Mouse (Mus musculus) mesoderm, embryonic 11.5 days (tissue): ENCODE measurements at regions not wholly inside any gene's neighbourhood (a gene's known extent, or its start where the extent isn't known, plus 50 kb on each side); places are given as distances from the start of the nearest gene placed in this dataset.

Source experiments
- DNase-seq: peaks from one replicate; pipeline ENCODE4 v3.0.0-alpha.2; 2012; ENCODE audit warnings: low read depth, low spot score

DNA sequence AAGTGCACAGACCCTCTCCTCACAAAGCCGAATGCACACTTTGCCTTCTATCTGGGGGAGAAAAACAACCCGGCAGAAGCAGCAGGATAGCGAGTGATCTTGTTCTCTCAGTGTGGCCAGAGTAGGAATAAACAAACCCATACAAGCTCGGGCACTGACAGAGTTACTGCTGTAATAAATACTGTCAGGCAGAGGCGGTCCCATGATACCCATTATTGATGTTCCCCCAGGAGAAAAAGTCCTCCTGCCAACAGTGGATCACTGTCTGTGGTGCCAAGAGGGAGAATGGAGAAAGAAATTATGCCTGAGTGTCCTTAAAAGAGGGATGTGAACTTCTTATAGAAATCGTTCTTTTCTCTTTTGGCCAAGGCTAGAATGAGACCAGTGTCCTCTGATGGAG is 200.2 kb downstream of the Adra2a start:
- DNase-seq: no peak

DNA sequence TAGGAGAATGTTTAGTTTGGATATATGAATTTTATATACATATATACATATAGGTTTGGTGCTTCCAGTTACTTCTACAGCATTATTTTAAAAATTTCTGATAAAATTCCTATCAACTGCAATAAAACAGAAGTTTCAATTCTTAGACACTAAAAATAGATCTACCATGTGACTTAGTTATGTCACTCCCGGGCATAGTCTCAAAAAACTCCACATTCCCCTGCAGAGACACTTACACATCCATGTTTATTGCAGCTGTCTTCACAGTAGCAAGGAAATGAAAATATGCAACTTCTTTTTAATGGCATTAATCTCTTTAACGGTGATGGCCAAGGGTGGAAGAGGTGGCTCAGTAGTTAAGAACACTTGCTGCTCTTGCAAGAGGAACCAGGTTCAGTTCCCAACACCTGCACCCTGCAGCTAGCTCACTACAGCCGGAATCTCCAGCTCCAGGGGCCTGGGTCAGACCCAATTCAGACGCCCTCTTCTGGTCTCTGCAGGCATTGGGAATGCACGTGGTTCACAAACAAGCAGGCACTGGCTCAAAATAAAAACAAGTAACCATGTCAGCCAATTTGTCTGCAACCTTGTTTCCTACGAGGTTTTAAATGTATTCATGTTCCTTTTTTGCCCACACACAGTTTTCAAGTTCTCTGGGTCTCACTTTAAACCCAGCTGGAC is 204.4 kb downstream of the Adra2a start:
- DNase-seq: peak; percentile 25

DNA sequence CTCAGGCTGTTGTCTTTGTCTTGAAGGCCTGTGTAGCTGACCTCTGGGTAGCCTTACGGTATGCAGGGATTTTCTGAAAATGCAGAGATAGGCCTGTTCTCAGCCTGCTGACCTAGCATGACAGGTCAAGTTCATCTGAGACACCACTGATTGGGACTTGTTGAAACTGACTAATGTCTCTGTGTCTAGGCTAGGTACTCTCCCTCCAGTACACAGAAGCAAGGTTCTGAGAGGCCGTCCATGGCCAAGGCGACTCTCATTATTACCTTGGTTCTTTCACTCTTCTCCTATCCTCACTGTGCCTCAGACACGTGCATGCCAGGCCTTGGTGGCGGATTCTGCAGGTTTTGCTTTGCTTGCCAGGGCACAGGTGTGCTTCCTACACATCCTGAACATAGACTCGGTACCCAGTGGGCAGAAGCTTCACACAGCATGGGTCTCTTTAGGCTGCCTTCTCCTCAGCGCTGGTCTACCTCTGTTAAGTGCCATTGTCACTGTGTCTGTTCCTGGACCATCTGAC is 208.3 kb downstream of the Adra2a start:
- DNase-seq: no peak

DNA sequence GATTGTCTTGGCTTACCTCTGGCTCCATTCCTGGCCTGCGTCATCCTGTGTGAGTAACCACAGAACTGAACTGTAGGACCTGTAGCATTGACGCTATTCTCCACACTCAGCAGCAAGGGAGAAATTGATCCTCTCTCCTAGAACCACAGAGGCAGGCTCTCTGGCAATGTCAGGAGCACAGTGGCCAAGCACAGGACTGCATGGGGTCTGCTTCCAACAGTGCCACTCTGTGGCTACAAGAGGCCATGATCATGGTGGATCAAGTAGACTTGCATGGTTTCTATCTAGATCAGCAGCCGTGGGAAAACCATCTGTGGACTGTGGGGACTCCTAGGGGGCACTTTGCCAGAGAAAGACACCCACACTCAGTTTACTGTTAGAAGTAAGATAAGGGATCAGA is 213.9 kb downstream of the Adra2a start:
- DNase-seq: no peak

DNA sequence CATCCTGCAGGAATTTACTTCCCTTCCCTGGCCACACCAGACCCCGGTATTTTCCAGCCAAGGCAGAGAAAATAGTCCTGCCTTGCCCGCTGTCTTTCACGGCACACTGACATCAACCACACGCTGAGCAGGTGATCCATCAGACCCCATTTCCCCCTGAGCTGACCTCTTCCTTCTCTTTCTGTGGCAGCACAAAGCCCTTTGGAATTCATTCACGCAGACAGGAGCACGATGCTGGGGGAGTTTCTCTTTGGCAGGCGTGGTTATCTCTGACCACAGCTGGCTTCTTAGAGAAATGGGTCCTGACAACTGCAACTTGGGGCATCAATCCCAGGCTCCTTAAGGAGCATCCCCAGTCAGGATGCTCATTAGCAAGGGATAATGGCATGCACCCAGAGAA is 215.2 kb downstream of the Adra2a start:
- peak; percentile 67 for DNase-seq

DNA sequence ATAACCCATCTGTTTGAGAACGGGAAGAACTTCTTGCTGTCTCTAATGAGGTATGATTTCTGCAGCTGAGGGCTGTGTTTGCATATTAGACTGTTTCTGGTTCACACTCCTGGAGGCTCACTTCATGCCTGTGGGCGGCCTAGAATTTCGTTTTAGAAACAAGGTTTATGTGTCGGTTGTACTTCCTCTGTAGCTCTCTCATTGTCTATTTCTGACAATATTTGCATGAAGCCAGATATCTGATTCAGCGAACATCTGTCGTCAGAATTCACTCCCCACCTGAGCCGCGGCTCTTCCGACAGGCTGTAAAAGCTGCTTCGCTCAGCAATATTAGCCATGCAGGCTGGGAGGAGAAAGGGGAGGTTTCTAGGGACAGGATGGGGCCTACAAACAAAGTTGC is 233.4 kb downstream of the Adra2a start:
- DNase-seq: no peak

DNA sequence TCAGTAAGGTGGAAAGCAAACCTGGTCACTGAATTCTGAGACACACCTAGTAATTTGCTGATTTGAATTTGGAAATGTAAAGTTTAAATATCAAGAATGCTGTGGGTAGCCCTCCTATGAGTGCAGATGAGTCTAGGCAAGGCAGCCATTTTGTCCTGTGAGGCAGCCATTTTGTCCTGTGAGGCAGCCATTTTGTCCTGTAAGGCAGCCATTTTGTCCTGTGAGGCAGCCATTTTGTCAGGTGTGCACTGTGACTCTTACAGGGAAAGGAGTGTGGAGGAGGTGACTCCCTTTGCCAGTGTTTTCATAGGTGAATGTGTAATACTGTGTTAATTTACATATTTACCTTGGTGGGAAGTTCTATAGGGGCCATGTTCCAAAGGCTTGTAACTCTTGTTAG is 241.5 kb downstream of the Adra2a start:
- no peak for DNase-seq

DNA sequence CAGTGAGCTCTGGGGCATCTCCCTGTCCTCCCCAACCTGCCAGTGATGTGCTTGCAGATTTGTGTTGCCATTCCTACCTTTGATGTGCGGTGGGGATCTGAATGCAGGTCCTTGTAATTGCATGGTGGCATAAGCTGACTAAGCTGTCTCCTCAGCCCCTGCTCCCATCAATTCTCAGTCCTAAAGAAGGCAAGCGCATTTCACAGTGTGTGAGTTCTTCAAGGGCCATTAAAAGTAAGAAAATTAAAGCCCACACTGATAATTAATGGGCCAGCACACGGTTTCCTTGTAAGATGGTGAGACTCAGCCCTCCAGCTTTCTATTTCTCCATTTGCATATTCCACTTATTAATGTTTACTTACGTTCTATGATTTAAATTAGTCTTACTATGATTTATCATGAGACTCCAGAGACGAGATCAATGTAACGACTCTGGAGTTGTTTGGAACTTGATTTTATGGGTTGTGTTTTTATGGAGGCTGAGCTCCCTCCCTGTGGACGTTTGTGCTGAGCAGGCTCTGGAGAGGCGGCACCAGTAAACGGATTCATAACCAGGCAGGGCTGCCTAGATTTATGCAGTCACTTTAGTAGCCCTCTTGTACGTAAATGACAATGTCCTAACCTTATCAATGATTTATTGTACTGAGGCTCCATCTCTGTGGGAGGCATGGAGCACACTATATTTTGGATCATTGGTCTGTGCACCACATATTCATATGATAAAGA is 253.9 kb downstream of the Adra2a start:
- DNase-seq: no peak

DNA sequence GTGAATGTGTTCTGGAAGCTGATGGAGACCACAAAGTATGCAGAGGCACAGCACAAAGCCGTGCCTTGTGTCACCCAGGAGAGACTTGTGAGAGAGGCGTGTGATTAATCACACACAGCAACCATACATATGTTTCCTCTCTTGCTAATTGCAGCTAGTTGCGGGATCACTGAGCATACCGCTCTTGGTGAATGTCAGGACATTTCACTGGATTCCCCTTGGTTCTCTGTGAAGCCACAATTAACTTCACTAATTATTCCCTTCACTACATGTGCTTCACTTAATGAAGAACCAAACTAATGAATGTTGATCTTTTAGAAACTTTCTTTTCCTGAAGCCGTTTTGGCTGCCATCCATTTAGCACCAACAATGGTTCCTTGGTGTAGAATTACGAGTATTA is 267.3 kb downstream of the Adra2a start:
- DNase-seq: no peak

DNA sequence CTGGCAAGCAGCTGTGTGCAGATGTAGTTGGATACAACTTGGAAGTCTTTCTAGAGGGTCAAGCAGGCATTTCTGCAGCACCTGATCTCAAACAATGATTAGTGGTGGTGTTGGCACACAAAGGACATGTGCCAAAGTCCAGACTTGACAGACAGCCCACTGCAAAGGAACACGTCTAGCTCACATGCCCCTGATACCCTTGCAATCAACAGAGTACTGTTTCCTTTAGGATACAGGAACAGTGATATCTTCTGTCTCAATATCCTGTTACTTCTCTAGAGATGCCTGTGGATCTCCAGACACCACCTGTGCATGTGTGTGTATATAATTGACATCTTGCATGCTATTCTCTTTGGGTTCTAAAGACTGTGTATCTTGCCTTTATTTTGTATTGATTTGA is 267.8 kb downstream of the Adra2a start:
- no peak for DNase-seq

DNA sequence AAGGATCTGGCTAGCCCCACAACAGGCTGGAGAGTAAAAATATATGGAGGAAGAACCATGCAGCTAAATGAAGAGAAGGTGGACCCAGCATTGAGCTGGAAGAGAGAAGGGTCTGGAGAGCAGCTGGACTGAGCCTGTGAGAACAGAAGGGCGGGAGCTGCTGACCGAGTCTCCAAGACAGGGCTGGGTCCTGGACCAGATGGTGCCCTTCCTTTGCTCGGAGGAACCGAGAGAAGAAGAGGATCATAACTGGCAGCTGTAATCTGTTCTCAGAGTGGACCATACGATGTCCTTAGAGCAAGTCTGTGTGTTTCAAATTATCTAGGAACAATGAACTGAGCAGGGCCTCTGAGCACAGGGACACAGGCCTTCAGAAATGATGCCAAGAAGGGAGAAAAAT is 279.3 kb downstream of the Adra2a start:
- DNase-seq: no peak

DNA sequence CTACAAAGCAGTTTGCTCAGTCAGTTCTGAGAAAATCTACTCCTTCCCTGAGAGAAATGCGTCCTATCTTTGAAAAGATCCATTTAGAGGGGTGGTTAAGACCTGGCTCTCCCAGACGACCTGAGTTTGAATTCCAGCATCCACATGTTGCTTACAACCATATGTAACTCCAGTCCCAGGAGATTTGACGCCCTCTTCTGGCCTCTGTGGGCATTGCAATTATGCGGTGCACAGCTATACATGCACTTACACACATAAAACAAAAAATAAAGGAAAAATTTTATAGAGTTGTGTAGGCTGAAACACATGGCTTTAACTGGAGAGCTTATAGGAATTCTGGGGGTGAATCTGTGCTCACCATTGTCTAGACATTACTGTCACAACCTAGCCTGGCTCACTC is 281.0 kb downstream of the Adra2a start:
- DNase-seq: no peak

DNA sequence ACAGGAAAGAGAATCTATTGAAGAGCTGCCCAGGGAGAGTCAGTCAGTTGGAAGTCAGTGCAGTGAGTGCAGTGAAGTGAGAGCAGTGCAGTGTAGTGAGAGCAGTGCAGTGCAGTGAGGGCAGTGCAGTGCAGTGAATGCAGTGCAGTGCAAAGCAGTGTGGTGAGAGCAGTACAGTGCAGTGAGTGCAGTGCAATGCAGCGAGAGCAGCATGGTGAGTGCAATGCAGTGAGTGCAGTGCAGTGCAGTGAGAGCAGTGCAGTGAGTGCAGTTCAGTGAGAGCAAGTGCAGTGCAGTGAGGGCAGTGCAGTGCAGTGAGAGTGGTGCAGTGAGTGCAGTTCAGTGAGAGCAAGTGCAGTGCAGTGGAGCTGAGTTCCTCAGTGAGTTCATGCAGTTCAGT is 288.2 kb downstream of the Adra2a start:
- no peak for DNase-seq

DNA sequence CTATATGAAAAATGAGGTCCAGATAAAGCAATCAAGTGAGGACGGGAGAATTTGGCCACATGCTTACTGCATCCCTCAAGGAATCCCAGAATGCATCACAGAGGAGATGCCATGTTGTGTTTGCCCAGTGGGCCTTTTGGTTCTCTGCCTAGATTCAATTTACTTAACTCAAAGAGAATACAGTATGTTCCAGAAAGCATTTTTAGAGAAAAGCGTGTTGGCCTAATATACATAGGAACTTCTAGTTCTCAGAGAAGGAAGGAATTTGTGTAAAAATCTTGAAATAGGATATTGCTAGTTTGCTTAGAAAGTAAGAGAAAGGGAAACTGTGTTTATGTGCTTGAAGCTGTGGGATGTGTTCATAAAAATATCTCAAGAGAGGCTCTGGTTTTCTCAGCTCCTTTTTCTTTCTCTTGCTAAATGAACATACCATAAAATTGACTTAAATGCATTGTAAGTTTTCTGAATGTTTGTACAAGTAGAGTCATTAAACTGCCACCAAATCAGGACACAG is 296.9 kb downstream of the Adra2a start:
- DNase-seq: no peak

DNA sequence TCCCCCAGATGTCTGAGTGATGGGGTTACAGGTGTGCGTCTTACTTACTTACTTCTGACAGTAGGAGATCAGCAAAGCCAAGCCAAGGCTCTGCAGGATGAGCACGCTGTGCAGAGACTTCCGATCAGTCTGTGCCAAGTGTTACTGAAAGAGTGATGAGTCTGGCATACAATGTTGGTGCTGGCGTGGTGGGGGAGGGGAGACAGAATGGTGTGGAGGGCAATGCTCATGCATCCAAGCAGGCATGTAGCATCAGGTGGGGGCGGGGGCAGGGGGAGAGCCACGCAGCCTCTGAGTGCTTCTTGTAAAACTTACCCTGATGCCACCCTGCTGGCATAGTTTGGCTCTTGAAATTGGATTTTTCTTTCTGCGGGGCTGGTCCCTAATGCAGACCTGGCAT is 315.8 kb downstream of the Adra2a start:
- no peak for DNase-seq

DNA sequence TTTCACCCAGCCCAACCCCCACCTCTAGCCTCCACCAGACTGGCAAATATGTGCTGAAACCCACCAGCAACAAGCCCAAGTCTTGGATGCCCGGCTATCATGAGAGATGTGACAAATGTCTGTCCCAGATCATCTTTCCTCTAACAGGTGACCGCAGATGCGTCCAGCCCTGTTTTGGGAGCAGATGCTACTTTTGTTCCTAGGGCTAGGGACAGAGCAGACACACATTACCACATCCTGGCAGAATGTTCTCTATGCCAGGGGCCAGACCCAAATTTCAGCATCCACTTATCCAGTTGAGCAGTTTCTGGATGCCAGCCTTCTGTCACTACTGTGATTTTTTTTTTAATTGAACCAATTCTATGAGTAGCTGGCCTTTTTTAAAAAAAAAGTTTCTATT is 316.7 kb downstream of the Adra2a start:
- DNase-seq: no peak

DNA sequence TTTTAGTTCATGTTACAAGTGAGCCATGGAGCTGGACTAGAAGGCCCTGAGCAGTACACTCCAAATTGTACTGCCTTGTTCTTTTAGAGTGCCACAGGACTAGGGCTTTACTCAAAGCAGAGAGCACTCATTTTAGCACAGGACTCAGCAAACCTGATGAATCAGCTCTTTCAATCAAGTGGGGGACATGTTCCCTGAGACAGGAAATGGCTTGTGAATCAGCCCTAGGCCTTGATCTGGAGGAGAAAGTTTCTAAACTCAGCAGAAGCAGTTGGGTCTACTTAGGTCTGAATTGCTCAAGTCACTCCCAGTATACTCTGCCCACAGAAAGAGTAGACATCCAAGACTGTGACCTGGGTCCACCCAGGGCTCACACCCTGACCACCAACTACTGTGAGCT is 341.1 kb downstream of the Adra2a start:
- no peak for DNase-seq

DNA sequence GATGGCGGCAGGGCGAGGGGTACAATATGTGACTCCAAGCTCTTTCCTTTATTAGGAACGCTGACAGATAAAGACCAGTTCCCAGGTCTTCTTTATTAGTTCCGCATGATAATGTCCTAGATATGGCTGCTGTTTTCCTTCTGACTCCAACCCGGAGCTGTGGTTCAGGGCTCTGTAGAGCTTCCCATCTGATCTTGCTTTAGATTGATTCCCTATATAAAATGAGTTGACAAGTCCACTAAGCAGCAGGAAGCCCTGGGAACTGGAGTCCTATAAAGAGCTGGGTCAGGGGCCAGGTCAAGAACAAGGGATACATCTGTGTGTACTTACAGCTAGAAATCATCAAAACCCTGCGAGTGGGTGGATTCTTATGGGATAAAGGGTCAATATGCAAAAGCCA is 347.5 kb downstream of the Adra2a start:
- peak; percentile 50 for DNase-seq

DNA sequence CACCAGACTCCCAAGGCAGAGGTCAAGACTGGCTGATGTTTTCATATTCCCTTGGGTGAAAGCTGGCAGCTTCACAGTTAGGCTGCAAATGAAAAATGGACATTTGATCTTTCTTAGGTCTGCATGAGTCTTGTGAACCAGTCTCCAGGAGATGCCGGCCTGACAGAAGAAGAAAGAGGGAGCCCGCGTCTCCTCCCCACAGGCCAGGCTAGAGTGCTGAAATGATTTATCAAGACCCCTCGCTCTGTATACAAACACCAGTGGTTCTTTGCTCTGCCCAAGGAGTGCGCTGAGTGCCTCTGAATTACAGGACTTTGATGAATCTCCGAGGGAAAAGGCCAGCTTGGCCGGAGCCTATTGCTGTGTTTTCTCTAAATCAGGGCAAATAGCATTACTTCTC is 355.7 kb downstream of the Adra2a start:
- peak; percentile 55 for DNase-seq

DNA sequence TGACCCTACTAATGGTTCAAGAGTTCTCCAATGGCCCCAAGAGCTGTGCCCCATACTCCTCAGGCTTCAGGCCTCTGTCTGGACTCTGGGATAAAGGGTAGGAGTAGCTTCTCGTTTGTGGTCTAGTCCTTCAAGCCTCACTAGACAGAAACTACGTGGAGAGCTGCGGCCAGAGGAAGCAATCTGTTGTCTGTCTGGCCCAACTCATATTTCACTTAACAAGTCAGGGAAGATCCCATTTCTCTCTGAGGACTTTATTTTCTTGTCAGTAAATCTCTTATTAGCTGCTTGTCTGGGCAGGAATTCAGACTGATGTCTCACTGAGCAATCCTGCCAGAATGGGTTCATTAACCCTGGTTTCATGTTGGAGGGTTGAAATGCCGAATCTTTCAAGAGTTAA is 364.0 kb downstream of the Adra2a start:
- no peak for DNase-seq

DNA sequence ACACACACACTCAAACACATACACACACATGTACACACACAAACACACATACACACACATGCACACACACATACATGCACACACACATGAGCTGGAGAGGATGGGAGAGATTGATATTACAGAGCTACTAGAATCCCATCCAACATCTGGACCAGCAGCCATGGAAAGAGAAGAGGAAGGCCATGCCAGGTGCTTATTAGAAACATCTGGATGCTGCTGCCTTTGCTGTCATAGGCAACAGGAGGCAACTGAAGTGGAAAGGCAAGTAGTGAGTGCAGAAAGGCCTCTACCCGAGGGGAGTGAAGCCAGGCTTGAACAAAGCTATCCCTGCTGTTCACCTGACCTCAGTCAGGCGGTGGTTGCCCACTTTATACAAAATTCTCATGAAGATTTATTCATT is 385.1 kb downstream of the Adra2a start:
- DNase-seq: peak; percentile 20

DNA sequence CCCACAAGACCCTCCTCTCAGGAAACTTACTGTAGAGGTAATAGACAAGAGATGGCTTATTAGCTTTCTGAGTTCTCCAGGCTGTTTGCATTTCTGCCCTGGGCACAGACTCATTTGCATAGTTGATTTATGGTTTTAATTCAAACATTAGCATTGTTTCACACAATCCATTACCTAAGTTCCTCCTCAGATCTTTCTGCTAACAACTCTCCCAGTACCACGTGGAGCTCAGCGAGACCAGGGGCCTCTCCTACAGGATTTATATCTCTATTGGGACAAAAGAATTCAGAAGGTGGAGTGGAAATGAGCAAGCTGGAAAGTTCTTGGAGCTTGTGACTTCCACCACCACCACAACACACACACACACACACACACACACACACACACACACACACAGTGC is 396.8 kb downstream of the Adra2a start:
- DNase-seq: no peak
